Mouse (Mus musculus): ENCODE measurements around the gene Rbfox3. TPM values are rescaled to one million over a fixed set of nuclear protein-coding genes. Genes with fewer than 3 reads are reported as not detected.

Gene Rbfox3
- polyA plus RNA-seq, 1 experiment from 2014 or later, result 1.6 TPM

DNA sequence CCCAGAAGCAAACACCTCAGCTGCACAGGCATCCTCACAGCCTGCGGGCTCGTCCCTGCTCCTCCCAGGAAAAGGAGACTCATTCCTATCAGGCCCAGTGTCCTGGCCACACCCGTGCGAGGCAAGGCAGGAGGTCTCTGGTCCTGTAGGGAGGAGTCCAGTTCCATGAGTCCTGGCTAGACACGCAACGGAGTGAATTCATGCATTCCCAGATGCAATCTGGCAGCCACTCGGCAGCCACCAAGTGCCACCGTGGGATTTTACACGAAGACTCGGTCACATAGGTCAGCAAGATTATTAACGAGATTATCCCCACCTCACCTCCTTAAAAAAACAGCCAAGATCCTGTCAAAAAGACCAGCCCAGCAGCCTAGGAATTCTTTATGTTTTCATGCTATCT is 37.4 kb downstream of the Rbfox3 start:
- ATAC-seq (ENCODE audit: insufficient read depth, low FRiP score, low read depth), result no peak
- Histone ChIP-seq H3K9ac (no peak overlapping the region), H3K27me3 (replicated peaks) (no peaks in the 10 kb centered on the region), H3K4me3 (replicated peaks) (no peak overlapping the region), H3K4me2 (no peak overlapping the region), H3K36me3 (no peaks in the 10 kb centered on the region), H3K4me1 (no peaks in the 10 kb centered on the region), H3K9me3 (no peaks in the 10 kb centered on the region), H3K27ac (no peak overlapping the region)
- 73% methylated on average over 11 of the region's 11 CpGs for WGBS

GRCm38 (mm10) chr11:118871527-118871926 is 39.9 kb downstream of the Rbfox3 start:
- 76% methylated on average over 10 of the region's 10 CpGs for WGBS
- no peak for ATAC-seq (ENCODE audit: insufficient read depth, low FRiP score, low read depth)
- no peak overlapping the region for H3K4me3 ChIP-seq (replicated peaks)
- H3K36me3 ChIP-seq, result no peaks in the 10 kb centered on the region
- no peaks in the 10 kb centered on the region for H3K27me3 ChIP-seq (replicated peaks)
- no peak overlapping the region for H3K27ac ChIP-seq
- no peaks in the 10 kb centered on the region for H3K4me1 ChIP-seq
- no peaks in the 10 kb centered on the region for H3K9me3 ChIP-seq
- no peak overlapping the region for H3K9ac ChIP-seq
- no peak overlapping the region for H3K4me2 ChIP-seq

DNA sequence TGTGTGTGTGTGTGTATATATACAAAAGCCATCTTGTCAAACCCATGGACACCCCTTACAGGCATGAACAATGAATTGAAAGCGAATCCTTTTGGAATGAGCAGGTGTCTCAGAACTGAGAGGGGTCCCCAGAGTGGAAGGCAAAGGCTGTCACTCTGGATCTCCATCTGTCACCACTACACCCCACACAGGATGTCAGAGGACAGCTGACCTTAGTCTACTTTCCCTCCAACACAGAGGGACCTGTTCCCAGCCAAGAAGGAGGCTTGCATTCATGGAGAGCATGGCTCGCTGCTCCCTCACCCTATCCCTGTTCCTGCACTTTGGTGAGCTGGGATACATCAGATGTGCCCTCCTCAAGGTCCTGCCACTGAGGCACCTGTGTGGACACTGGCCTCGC is 48.0 kb downstream of the Rbfox3 start:
- Histone ChIP-seq H3K4me3 (replicated peaks) (no peak overlapping the region), H3K36me3 (no peaks in the 10 kb centered on the region), H3K4me1 (no peaks in the 10 kb centered on the region), H3K9me3 (no peaks in the 10 kb centered on the region), H3K4me2 (no peak overlapping the region), H3K27ac (no peak overlapping the region), H3K27me3 (replicated peaks) (no peaks in the 10 kb centered on the region), H3K9ac (no peak overlapping the region)
- WGBS, result 60% methylated on average over 3 of the region's 3 CpGs
- ATAC-seq (ENCODE audit: insufficient read depth, low FRiP score, low read depth), result no peak

DNA sequence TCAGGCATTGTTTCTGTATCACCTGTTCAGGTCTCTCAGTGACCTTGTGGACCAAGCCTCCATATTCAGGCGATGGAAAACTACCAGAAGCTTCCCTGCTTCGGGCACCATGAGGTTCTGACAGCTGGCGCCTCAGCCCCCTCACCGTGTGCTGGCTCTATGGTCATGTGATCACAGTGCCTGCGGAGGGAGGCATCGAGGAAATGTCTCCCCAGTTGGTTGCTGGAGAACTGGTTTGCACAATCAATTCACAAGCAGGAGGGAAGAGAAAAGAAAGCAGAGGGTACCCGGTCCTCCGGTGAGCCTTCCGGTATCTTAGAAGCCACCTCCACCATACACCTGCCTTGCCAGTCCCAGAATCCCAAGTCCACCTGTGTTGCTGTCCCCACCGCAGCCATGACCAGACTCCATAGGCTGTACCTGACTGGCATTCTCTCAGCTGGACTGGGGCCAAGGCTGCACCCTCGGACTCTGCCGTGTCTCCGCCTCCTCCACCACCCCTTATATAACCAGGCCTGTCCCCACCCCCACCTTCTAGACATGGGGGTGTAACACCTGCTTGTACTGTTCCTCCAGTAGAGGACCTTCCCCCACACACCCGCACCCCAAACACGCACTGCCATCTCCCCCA is 49.5 kb downstream of the Rbfox3 start:
- Histone ChIP-seq H3K4me3 (replicated peaks) (no peak overlapping the region), H3K4me2 (no peak overlapping the region), H3K9me3 (no peaks in the 10 kb centered on the region), H3K36me3 (no peaks in the 10 kb centered on the region), H3K27ac (no peak overlapping the region), H3K27me3 (replicated peaks) (no peaks in the 10 kb centered on the region), H3K4me1 (no peaks in the 10 kb centered on the region), H3K9ac (no peak overlapping the region)
- 85% methylated on average over 15 of the region's 15 CpGs for WGBS
- no peak for ATAC-seq (ENCODE audit: insufficient read depth, low FRiP score, low read depth)

DNA sequence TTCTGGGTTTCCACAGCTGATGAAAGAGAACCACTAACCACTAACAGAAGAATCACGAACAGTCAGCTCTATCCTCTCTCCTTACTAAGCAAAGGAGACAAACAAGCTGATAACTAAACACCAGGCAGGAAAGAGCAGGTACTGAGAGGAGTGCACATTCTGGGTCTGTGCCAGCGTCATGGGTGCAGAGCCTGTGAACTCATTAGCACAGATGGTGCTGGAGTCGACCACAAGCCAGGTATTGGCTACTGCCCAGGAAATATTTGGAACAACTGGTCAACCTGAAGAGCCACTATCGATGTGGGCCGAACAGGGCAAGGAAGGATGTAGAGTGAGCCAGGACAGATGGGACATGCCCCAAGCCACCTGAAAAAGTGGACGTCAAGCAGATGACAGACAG is 50.2 kb downstream of the Rbfox3 start:
- Histone ChIP-seq H3K4me1 (no peaks in the 10 kb centered on the region), H3K4me3 (replicated peaks) (no peak overlapping the region), H3K27me3 (replicated peaks) (no peaks in the 10 kb centered on the region), H3K9me3 (no peaks in the 10 kb centered on the region), H3K9ac (no peak overlapping the region), H3K27ac (no peak overlapping the region), H3K4me2 (no peak overlapping the region), H3K36me3 (no peaks in the 10 kb centered on the region)
- 90% methylated on average over 6 of the region's 6 CpGs for WGBS
- ATAC-seq (ENCODE audit: insufficient read depth, low FRiP score, low read depth), result no peak

DNA sequence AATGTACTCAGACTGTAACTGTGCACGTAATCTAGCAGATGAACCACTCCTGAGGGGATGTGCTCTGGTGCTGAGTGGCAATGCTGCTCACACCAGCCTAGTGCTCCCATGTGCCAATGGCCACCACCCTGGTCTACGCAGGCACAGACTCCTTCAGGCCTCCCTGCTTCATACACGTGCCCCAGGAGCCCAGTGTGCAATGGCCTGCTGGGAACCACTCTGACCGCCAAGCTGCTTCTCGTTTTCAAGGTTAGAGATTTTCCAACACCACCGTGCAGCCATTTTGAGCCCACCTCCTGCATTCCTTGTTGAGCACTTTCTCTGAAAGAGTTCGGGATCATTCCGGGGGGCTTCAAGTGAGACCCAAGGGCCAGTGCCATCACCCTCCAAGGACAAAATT is 50.6 kb downstream of the Rbfox3 start:
- Histone ChIP-seq H3K4me1 (no peaks in the 10 kb centered on the region), H3K36me3 (no peaks in the 10 kb centered on the region), H3K9ac (no peak overlapping the region), H3K4me2 (no peak overlapping the region), H3K27me3 (replicated peaks) (no peaks in the 10 kb centered on the region), H3K27ac (no peak overlapping the region), H3K9me3 (no peaks in the 10 kb centered on the region), H3K4me3 (replicated peaks) (no peak overlapping the region)
- no peak for ATAC-seq (ENCODE audit: insufficient read depth, low FRiP score, low read depth)
- 89% methylated on average over 8 of the region's 8 CpGs for WGBS

DNA sequence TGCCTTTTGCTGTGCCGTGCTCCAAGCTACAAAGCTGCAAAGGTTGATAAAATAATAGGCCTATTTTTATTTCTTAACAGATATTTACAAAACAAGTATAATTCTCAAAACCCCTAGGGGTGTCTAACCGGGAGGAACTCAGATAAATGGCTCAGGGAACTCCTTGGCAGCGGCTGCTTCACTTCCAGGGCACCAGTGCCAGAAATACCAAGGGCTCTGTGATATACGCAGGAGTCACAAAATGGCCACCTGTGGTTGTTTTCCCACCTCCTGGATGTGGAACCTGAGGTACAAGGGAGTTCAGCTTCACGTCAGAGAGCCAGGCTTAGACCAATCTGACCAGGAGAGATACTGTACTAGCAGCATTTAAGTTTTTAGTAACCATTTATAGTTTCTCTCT is 51.6 kb downstream of the Rbfox3 start:
- H3K27ac ChIP-seq, result no peak overlapping the region
- H3K27me3 ChIP-seq (replicated peaks), result no peaks in the 10 kb centered on the region
- no peaks in the 10 kb centered on the region for H3K9me3 ChIP-seq
- no peak for ATAC-seq (ENCODE audit: insufficient read depth, low FRiP score, low read depth)
- H3K9ac ChIP-seq, result no peak overlapping the region
- H3K4me3 ChIP-seq (replicated peaks), result no peak overlapping the region
- no peaks in the 10 kb centered on the region for H3K4me1 ChIP-seq
- WGBS, result 71% methylated on average over 5 of the region's 5 CpGs
- H3K4me2 ChIP-seq, result no peak overlapping the region
- no peaks in the 10 kb centered on the region for H3K36me3 ChIP-seq

- Histone ChIP-seq H3K4me1 (no peaks in the 10 kb centered on the region), H3K9ac (no peak overlapping the region), H3K36me3 (no peaks in the 10 kb centered on the region), H3K27ac (no peak overlapping the region), H3K4me3 (replicated peaks) (no peak overlapping the region), H3K27me3 (replicated peaks) (no peaks in the 10 kb centered on the region), H3K9me3 (no peaks in the 10 kb centered on the region), H3K4me2 (no peak overlapping the region)
- WGBS, result 75% methylated on average over 11 of the region's 11 CpGs
- no peak for ATAC-seq (ENCODE audit: insufficient read depth, low FRiP score, low read depth)
These were observed 53.1 kb downstream of the Rbfox3 start for GRCm38 (mm10) chr11:118858305-118858704.

DNA sequence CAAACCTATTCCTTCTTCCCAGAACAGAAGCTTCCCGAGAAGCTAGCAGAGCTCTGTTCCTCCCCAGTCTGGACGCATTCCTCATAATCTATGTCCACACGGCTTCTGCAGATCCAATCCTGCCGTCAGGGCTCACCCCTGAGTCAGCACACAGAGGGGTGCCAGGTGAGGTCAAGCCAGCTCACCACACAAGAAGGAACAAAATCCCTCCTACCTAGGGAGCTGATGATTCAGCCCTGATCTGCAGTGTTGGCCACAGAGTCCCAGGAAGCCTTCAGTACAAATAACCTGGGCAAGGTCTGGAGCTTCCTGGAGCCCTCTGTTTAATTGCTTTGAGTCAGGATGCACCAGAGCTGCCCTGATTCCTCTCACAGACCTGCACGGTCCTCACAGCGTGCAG is 60.0 kb downstream of the Rbfox3 start:
- no peak for ATAC-seq (ENCODE audit: insufficient read depth, low FRiP score, low read depth)
- H3K4me2 ChIP-seq, result no peak overlapping the region
- H3K9me3 ChIP-seq, result no peaks in the 10 kb centered on the region
- H3K4me3 ChIP-seq (replicated peaks), result no peak overlapping the region
- H3K27ac ChIP-seq, result no peak overlapping the region
- 61% methylated on average over 6 of the region's 6 CpGs for WGBS
- H3K4me1 ChIP-seq, result no peaks in the 10 kb centered on the region
- H3K27me3 ChIP-seq (replicated peaks), result no peaks in the 10 kb centered on the region
- H3K9ac ChIP-seq, result no peak overlapping the region
- H3K36me3 ChIP-seq, result no peaks in the 10 kb centered on the region

DNA sequence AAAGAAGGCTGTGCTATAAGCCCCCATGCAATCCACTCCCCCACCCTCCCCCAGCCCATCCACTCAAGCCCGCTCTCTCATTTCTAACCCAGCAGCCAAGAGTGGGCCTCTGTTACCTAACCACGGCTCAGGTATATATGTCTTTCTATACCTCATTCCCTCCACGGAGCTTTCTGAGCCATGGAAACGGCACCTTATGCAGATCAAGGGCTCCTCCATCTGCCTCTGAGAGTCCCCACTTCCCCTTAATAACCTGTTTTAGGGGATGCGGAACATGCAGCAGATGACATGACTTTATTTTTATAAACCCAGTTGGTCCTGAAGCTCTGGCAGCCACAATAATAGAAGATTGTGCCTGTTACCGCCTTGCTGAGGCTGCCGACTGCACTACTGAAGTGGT is 63.4 kb downstream of the Rbfox3 start:
- no peaks in the 10 kb centered on the region for H3K9me3 ChIP-seq
- no peaks in the 10 kb centered on the region for H3K36me3 ChIP-seq
- H3K27me3 ChIP-seq (replicated peaks), result no peaks in the 10 kb centered on the region
- ATAC-seq (ENCODE audit: insufficient read depth, low FRiP score, low read depth), result no peak
- H3K4me1 ChIP-seq, result no peaks in the 10 kb centered on the region
- H3K27ac ChIP-seq, result no peak overlapping the region
- H3K4me2 ChIP-seq, result no peak overlapping the region
- no peak overlapping the region for H3K4me3 ChIP-seq (replicated peaks)
- WGBS, result 82% methylated on average over 7 of the region's 7 CpGs
- H3K9ac ChIP-seq, result no peak overlapping the region

- Histone ChIP-seq H3K27me3 (replicated peaks) (no peaks in the 10 kb centered on the region), H3K9ac (no peak overlapping the region), H3K9me3 (no peaks in the 10 kb centered on the region), H3K4me2 (no peak overlapping the region), H3K4me3 (replicated peaks) (no peak overlapping the region), H3K4me1 (no peaks in the 10 kb centered on the region), H3K36me3 (no peaks in the 10 kb centered on the region), H3K27ac (no peak overlapping the region)
- WGBS, result 87% methylated on average over 5 of the region's 5 CpGs
- ATAC-seq (ENCODE audit: insufficient read depth, low FRiP score, low read depth), result no peak
These were observed 70.4 kb downstream of the Rbfox3 start for GRCm38 (mm10) chr11:118840992-118841391.

DNA sequence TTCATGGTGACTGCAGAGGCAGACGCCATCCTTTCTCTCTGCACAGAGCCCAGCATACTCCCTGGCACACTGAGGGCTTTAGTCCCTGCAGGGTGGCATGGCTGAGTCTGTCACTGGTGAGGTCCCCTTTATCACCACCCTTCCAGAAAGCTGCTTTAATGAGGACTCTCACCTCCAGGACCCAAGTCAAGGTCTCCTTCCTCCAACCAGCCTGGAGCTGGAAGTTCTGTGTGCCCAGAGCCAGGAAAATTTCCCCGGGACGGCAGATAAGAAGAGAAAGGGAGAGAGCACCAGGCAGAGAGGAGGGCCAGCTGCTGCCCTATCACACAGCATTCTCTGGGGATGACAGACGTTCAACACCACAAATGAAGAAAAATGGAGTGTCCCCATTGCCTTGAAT is 73.2 kb downstream of the Rbfox3 start:
- no peak overlapping the region for H3K9ac ChIP-seq
- no peak overlapping the region for H3K4me2 ChIP-seq
- 30% methylated on average over 4 of the region's 4 CpGs for WGBS
- H3K27me3 ChIP-seq (replicated peaks), result no peaks in the 10 kb centered on the region
- H3K36me3 ChIP-seq, result no peaks in the 10 kb centered on the region
- ATAC-seq (ENCODE audit: insufficient read depth, low FRiP score, low read depth), result no peak
- H3K27ac ChIP-seq, result no peak overlapping the region
- H3K4me3 ChIP-seq (replicated peaks), result no peak overlapping the region
- no peaks in the 10 kb centered on the region for H3K9me3 ChIP-seq
- H3K4me1 ChIP-seq, result no peaks in the 10 kb centered on the region

DNA sequence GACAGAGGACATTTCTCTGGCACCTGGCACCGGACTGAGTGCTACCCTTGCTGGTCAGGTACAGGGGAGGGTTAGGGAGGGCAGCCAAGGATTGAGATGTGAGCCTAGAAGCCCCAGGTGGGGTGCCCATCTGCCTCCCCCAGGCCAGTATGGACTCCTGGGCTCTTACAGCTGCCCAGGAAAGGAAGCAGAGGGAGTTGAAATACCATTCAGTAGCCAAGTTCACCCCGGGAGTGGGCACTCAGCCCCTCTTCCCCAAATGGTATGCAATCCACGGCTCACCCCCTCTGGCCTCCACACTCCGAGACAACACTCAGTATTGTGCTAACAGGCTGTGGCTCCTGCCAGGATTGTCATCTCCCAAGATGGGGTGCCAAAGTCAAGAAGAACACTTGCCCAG is 74.5 kb downstream of the Rbfox3 start:
- H3K9me3 ChIP-seq, result no peaks in the 10 kb centered on the region
- no peaks in the 10 kb centered on the region for H3K36me3 ChIP-seq
- WGBS, result 72% methylated on average over 4 of the region's 4 CpGs
- no peak overlapping the region for H3K9ac ChIP-seq
- no peaks in the 10 kb centered on the region for H3K4me1 ChIP-seq
- no peak for ATAC-seq (ENCODE audit: insufficient read depth, low FRiP score, low read depth)
- no peak overlapping the region for H3K4me3 ChIP-seq (replicated peaks)
- H3K27ac ChIP-seq, result no peak overlapping the region
- H3K4me2 ChIP-seq, result no peak overlapping the region
- no peaks in the 10 kb centered on the region for H3K27me3 ChIP-seq (replicated peaks)

Measured in stomach, embryonic 15.5 days (tissue).